Mouse (Mus musculus): Measurements from ENCODE around the gene Lama1. TPM values are rescaled to one million over a fixed set of nuclear protein-coding genes. Genes with fewer than 3 reads are reported as not detected.

Gene Lama1
- total RNA-seq, 1 experiment = 112 TPM

- in situ Hi-C loops (cut with MboI; ENCODE audit: low sequenced_read_pairs in 2 of 2, unreplicated experiment in 2 of 2) = no loop called here
- H3K9ac ChIP-seq (ENCODE audit: insufficient read depth, low read depth, low read length, poor library complexity, severe bottlenecking) = no peak overlapping the region
- no peak overlapping the region for H3K4me3 ChIP-seq (ENCODE audit: insufficient read depth in 1 of 2, low read depth in 1 of 2, low read length in 2 of 2, poor library complexity in 1 of 2, severe bottlenecking in 1 of 2)
- DNase-seq (ENCODE audit: low read depth, low spot score) = no peak
- no peak overlapping the region for H3K27ac ChIP-seq (ENCODE audit: insufficient read depth, low read depth, low read length, poor library complexity, severe bottlenecking)
- no peaks in the 10 kb centered on the region for H3K9me3 ChIP-seq (ENCODE audit: control insufficient read depth, insufficient read depth, low read depth, low read length)
- no peaks in the 10 kb centered on the region for H3K4me1 ChIP-seq (ENCODE audit: control insufficient read depth in 2 of 2, insufficient read depth in 2 of 2, low read length in 2 of 2, poor library complexity in 1 of 2)
- peaks cover 3% of the 10 kb centered on the region; the same call in 1 of the 2 replicates for H3K36me3 ChIP-seq (ENCODE audit: control insufficient read depth, insufficient read depth, low read length, poor library complexity, severe bottlenecking)
- TF ChIP-seq ZNF384 (IDR thresholded peaks at IDR 0.05; ENCODE audit: low read depth, low read length) = no peak
- no peak for TF ChIP-seq ZC3H11A (IDR thresholded peaks at IDR 0.05; ENCODE audit: borderline replicate concordance, low read depth, low read length)
- no peak for TF ChIP-seq HCFC1 (IDR thresholded peaks at IDR 0.05; ENCODE audit: borderline replicate concordance, insufficient read depth, low read length)
- TF ChIP-seq CHD2 (IDR thresholded peaks at IDR 0.05; ENCODE audit: low read depth, low read length) = no peak
- TF ChIP-seq MAFK (IDR thresholded peaks at IDR 0.05; ENCODE audit: insufficient read depth, low read depth, low read length) = no peak
These were observed 164.1 kb downstream of the Lama1 start for GRCm38 (mm10) chr17:67861080-67861630.

- H3K9ac ChIP-seq (ENCODE audit: insufficient read depth, low read depth, low read length, poor library complexity, severe bottlenecking) = no peak overlapping the region
- no peaks in the 10 kb centered on the region for H3K9me3 ChIP-seq (ENCODE audit: control insufficient read depth, insufficient read depth, low read depth, low read length)
- no peak overlapping the region for H3K4me3 ChIP-seq (ENCODE audit: insufficient read depth in 1 of 2, low read depth in 1 of 2, low read length in 2 of 2, poor library complexity in 1 of 2, severe bottlenecking in 1 of 2)
- in situ Hi-C loops (cut with MboI; ENCODE audit: low sequenced_read_pairs in 2 of 2, unreplicated experiment in 2 of 2) = no loop called here
- DNase-seq (ENCODE audit: low read depth, low spot score) = peak; percentile 45
- H3K4me1 ChIP-seq (ENCODE audit: control insufficient read depth in 2 of 2, insufficient read depth in 2 of 2, low read length in 2 of 2, poor library complexity in 1 of 2) = no peaks in the 10 kb centered on the region
- no peak for TF ChIP-seq ZNF384 (IDR thresholded peaks at IDR 0.05; ENCODE audit: low read depth, low read length)
- TF ChIP-seq ZC3H11A (IDR thresholded peaks at IDR 0.05; ENCODE audit: borderline replicate concordance, low read depth, low read length) = peak; percentile 74
- no peak overlapping the region for H3K27ac ChIP-seq (ENCODE audit: insufficient read depth, low read depth, low read length, poor library complexity, severe bottlenecking)
- H3K36me3 ChIP-seq (ENCODE audit: control insufficient read depth, insufficient read depth, low read length, poor library complexity, severe bottlenecking) = peaks cover 3% of the 10 kb centered on the region; the same call in 1 of the 2 replicates
These were observed 164.9 kb downstream of the Lama1 start for GRCm38 (mm10) chr17:67861744-67862535.

- H3K27ac ChIP-seq (ENCODE audit: insufficient read depth, low read depth, low read length, poor library complexity, severe bottlenecking) = no peak overlapping the region
- peaks cover 4% of the 10 kb centered on the region; the same call in 1 of the 2 replicates for H3K36me3 ChIP-seq (ENCODE audit: control insufficient read depth, insufficient read depth, low read length, poor library complexity, severe bottlenecking)
- no peak for DNase-seq (ENCODE audit: low read depth, low spot score)
- H3K9me3 ChIP-seq (ENCODE audit: control insufficient read depth, insufficient read depth, low read depth, low read length) = no peaks in the 10 kb centered on the region
- TF ChIP-seq MAFK (IDR thresholded peaks at IDR 0.05; ENCODE audit: insufficient read depth, low read depth, low read length) = no peak
- no peak for TF ChIP-seq CHD2 (IDR thresholded peaks at IDR 0.05; ENCODE audit: low read depth, low read length)
- TF ChIP-seq ZC3H11A (IDR thresholded peaks at IDR 0.05; ENCODE audit: borderline replicate concordance, low read depth, low read length) = no peak
- TF ChIP-seq ZNF384 (IDR thresholded peaks at IDR 0.05; ENCODE audit: low read depth, low read length) = no peak
- TF ChIP-seq HCFC1 (IDR thresholded peaks at IDR 0.05; ENCODE audit: borderline replicate concordance, insufficient read depth, low read length) = no peak
- no peaks in the 10 kb centered on the region for H3K4me1 ChIP-seq (ENCODE audit: control insufficient read depth in 2 of 2, insufficient read depth in 2 of 2, low read length in 2 of 2, poor library complexity in 1 of 2)
- in situ Hi-C loops (cut with MboI; ENCODE audit: low sequenced_read_pairs in 2 of 2, unreplicated experiment in 2 of 2) = no loop called here
- H3K9ac ChIP-seq (ENCODE audit: insufficient read depth, low read depth, low read length, poor library complexity, severe bottlenecking) = no peak overlapping the region
- H3K4me3 ChIP-seq (ENCODE audit: insufficient read depth in 1 of 2, low read depth in 1 of 2, low read length in 2 of 2, poor library complexity in 1 of 2, severe bottlenecking in 1 of 2) = no peak overlapping the region
These were observed 167.3 kb downstream of the Lama1 start for GRCm38 (mm10) chr17:67864363-67864762.

GRCm38 (mm10) chr17:67864912-67865311, 167.9 kb downstream of the Lama1 start:
- TF ChIP-seq ZNF384 (IDR thresholded peaks at IDR 0.05; ENCODE audit: low read depth, low read length) (no peak), HCFC1 (IDR thresholded peaks at IDR 0.05; ENCODE audit: borderline replicate concordance, insufficient read depth, low read length) (no peak), ZC3H11A (IDR thresholded peaks at IDR 0.05; ENCODE audit: borderline replicate concordance, low read depth, low read length) (no peak), CHD2 (IDR thresholded peaks at IDR 0.05; ENCODE audit: low read depth, low read length) (no peak), MAFK (IDR thresholded peaks at IDR 0.05; ENCODE audit: insufficient read depth, low read depth, low read length) (no peak)
- H3K27ac ChIP-seq (ENCODE audit: insufficient read depth, low read depth, low read length, poor library complexity, severe bottlenecking) = no peak overlapping the region
- H3K9ac ChIP-seq (ENCODE audit: insufficient read depth, low read depth, low read length, poor library complexity, severe bottlenecking) = no peak overlapping the region
- no peak for DNase-seq (ENCODE audit: low read depth, low spot score)
- in situ Hi-C loops (cut with MboI; ENCODE audit: low sequenced_read_pairs in 2 of 2, unreplicated experiment in 2 of 2) = no loop called here
- H3K4me1 ChIP-seq (ENCODE audit: control insufficient read depth in 2 of 2, insufficient read depth in 2 of 2, low read length in 2 of 2, poor library complexity in 1 of 2) = no peaks in the 10 kb centered on the region
- H3K36me3 ChIP-seq (ENCODE audit: control insufficient read depth, insufficient read depth, low read length, poor library complexity, severe bottlenecking) = peaks cover 4% of the 10 kb centered on the region; the same call in 1 of the 2 replicates
- H3K9me3 ChIP-seq (ENCODE audit: control insufficient read depth, insufficient read depth, low read depth, low read length) = no peaks in the 10 kb centered on the region
- H3K4me3 ChIP-seq (ENCODE audit: insufficient read depth in 1 of 2, low read depth in 1 of 2, low read length in 2 of 2, poor library complexity in 1 of 2, severe bottlenecking in 1 of 2) = no peak overlapping the region
